Mouse (Mus musculus) kidney, postnatal 0 days (tissue): ENCODE measurements around the gene Pptc7. TPM values are rescaled to one million over a fixed set of nuclear protein-coding genes. Genes with fewer than 3 reads are reported as not detected.

ENCODE experiments used
- ATAC-seq: fragments of 200-750 bp; cut with Nextera tagmentation; replicated peaks from 2 replicates; pipeline ENCODE4 v1.8.0; 2017; ENCODE audit warnings: low read depth, moderate number of reproducible peaks, moderate TSS enrichment, moderate library complexity; ENCODE audit not compliant: low FRiP score
- DNase-seq: peaks from one replicate; pipeline ENCODE4 v3.0.0-alpha.2; 2016; ENCODE audit warnings: low spot score
- H3K27ac ChIP-seq: fragments of 300-500 bp; sonication (generic); 2 replicates; pipeline ENCODE4 v1.5.1; 2014; ENCODE audit warnings: mild to moderate bottlenecking
- H3K27me3 ChIP-seq: fragments of 300-500 bp; sonication (generic); 2 replicates; pipeline ENCODE4 v1.6.1; 2014; ENCODE audit warnings: low read length, mixed read lengths; ENCODE audit not compliant: insufficient read depth
- H3K36me3 ChIP-seq: fragments of 300-500 bp; sonication (generic); 2 replicates; pipeline ENCODE4 v1.6.1; 2014; ENCODE audit warnings: low read length, mixed read lengths; ENCODE audit not compliant: insufficient read depth
- H3K4me1 ChIP-seq: fragments of 300-500 bp; sonication (generic); replicated peaks from 2 replicates; pipeline ENCODE4 v1.6.1; 2014; ENCODE audit warnings: antibody characterized with exemption, low read length, mixed read lengths; ENCODE audit not compliant: insufficient read depth
- H3K4me2 ChIP-seq: fragments of 300-500 bp; sonication (generic); 2 replicates; pipeline ENCODE4 v1.6.1; 2014; ENCODE audit warnings: mild to moderate bottlenecking, low read length, moderate library complexity, mixed read lengths
- H3K4me3 ChIP-seq: fragments of 300-500 bp; sonication (generic); replicated peaks from 2 replicates; pipeline ENCODE4 v1.5.1; 2014; ENCODE audit warnings: low read depth, low read length
- H3K9ac ChIP-seq: fragments of 300-500 bp; sonication (generic); 2 replicates; pipeline ENCODE4 v1.6.1; 2014; ENCODE audit warnings: low read depth, low read length
- H3K9me3 ChIP-seq: fragments of 300-500 bp; sonication (generic); replicated peaks from 2 replicates; pipeline ENCODE4 v1.6.1; 2016; ENCODE audit warnings: low read length, inconsistent platforms, mixed read lengths
- CTCF ChIP-seq: IDR thresholded peaks from 2 replicates; pipeline ENCODE4 v1.5.1; 2016; ENCODE audit warnings: antibody characterized with exemption, low read depth, mild to moderate bottlenecking, moderate library complexity
- WGBS: fragments of 180-500 bp; shearing (Covaris S2); extraction: QIAGEN DNeasy Blood & Tissue Kit; methylation state at CpG from one replicate; pipeline ENCODE4 v1.1.7; 2014; 5-methylcytosine and 5-hydroxymethylcytosine counted together
- polyA plus RNA-seq: library from polyadenylated mRNA; unstranded; fragments of >200 nt; fragmentation: Nextera tagmentation; extraction: Ambion mirVana; gene quantifications from 2 replicates; pipeline ENCODE4 v1.2.1, GENCODE M21; 2015

The Pptc7 gene
- polyA plus RNA-seq, 1 experiment from 2014 or later: 12.1 TPM

DNA sequence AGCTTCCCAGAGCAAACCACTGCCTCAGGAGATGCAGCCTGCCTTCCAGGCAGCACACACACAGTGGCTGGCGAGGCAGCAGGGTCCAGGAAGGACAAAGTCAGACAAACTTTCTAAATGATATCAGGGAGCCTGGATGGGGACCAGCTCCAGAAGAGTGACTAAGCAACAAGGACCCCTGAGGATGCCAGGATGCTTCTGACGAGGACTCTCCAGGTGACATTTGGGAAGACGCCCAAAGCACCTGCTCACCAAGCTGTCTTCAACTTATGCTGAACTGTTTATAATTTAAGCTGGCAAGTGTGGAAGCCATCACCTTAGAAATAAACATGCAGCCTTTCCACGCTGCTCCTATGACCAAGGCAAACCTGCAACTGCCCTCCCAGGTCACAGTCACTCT lies 34.9 kb upstream of the Pptc7 start:
- H3K9me3 ChIP-seq: no peaks in the 10 kb centered on the region
- 93% methylated on average over 4 of the region's 4 CpGs for WGBS
- no peak for ATAC-seq
- H3K4me2 ChIP-seq: no peak overlapping the region
- H3K27ac ChIP-seq: no peak overlapping the region
- no peak overlapping the region for H3K9ac ChIP-seq
- no peaks in the 10 kb centered on the region for H3K4me1 ChIP-seq
- peaks cover 14% of the 10 kb centered on the region; the same call in 1 of the 2 replicates for H3K36me3 ChIP-seq
- no peaks in the 10 kb centered on the region for H3K27me3 ChIP-seq
- no peak for DNase-seq
- no peak for TF ChIP-seq CTCF
- H3K4me3 ChIP-seq: no peak overlapping the region

DNA sequence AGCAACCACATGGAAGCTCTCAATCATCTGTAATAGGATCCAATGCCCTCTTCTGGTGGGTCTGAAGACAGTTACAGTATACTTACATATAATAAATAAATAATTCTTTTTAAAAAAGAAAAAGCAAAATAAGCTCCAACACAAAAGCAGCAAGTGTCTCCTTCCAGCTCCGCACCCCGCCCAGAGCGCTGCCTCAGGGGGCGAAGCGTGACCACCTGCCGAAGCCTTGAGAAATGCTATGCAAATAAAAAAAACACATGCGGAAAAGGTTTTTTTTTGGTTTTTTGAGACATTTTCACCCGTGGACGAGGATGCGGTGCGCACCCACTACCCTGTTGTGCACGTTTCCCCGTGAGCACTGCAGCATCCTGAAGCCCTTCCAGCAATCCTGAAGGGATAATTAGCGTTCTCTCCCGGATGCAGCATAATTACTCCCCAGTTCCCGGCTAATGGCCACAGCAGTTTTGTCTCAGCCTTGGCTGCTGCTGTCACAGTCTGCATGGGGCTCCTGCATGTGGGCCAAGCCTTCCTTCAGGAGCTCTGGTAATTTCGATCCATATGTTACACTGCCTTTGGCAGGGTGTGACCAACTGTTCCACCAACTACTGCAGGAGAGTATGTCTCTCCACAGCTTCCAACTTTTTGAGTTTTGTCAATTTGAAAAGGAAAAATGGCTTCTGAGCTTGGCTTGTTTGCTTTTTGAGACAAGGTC lies 32.1 kb upstream of the Pptc7 start:
- ATAC-seq (no peak), DNase-seq (no peak)
- no peak for TF ChIP-seq CTCF
- Histone ChIP-seq H3K27ac (no peak overlapping the region), H3K36me3 (peaks cover 35% of the 10 kb centered on the region), H3K9ac (no peak overlapping the region), H3K4me1 (no peaks in the 10 kb centered on the region), H3K4me2 (no peak overlapping the region), H3K9me3 (no peaks in the 10 kb centered on the region), H3K27me3 (no peaks in the 10 kb centered on the region), H3K4me3 (no peak overlapping the region)
- 83% methylated on average over 17 of the region's 17 CpGs for WGBS

DNA sequence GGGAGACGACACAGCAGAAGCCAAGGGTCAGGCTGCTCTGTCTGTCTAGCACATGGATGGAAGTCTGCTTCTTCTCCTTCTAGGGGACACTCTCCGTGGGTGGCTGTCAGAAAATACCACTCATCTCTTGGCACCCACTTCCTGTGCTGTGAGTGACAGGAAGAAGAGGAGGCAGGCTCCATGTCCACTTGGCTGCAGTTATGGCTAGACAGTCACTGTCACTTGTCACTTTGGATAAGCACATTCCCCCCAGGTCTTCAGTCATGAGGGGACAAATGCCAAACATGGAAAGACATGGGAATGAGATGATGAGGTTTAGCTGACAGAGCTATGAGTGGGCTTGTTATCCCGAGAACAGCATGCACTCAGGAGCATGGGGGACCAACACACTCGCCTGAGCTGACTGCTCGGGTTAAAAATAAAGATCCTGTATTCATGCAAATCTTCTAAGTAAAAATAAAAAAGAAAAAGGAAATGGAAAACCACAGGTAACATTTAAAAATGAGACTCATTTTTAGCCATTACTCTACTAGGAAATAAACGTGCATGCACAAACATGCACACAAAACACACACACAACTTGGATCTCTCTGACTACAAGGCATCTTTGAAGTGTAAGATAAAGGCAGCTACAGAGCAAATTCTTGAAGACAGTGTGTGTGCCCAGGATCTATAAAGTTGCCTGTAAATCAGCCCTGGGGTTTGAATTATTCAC lies 26.0 kb upstream of the Pptc7 start:
- TF ChIP-seq CTCF: no peak
- DNase-seq (no peak), ATAC-seq (no peak)
- Histone ChIP-seq H3K36me3 (peaks cover 54% of the 10 kb centered on the region), H3K9ac (no peak overlapping the region), H3K4me3 (no peak overlapping the region), H3K27ac (no peak overlapping the region), H3K27me3 (no peaks in the 10 kb centered on the region), H3K4me1 (no peaks in the 10 kb centered on the region), H3K4me2 (no peak overlapping the region), H3K9me3 (no peaks in the 10 kb centered on the region)
- 82% methylated on average over 6 of the region's 6 CpGs for WGBS

DNA sequence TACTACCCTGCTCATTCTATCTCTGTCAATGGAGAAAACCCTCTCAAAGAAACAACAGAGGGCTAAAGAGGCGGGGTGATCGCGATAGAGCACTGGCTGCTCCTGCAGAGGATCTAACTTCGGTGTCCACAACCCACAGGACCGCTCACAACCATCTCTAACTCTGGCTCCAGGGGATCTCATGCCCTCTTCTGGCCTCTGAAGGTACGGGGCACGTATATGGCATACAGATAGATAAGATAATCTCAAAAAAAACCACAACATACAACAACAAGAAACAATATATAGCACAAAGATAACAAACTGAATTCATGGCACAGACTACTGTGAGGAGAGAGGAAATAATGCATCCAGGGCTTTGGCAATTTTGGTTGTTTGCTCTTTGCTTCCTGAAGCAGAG lies 22.1 kb upstream of the Pptc7 start:
- H3K4me3 ChIP-seq: no peak overlapping the region
- DNase-seq: no peak
- peaks cover 19% of the 10 kb centered on the region for H3K36me3 ChIP-seq
- H3K9me3 ChIP-seq: no peaks in the 10 kb centered on the region
- no peak overlapping the region for H3K4me2 ChIP-seq
- H3K27ac ChIP-seq: no peak overlapping the region
- no peaks in the 10 kb centered on the region for H3K27me3 ChIP-seq
- H3K4me1 ChIP-seq: no peaks in the 10 kb centered on the region; the same call in 1 of the 2 replicates
- 0 out of 2 replicates have a peak overlapping the region, but pooled peaks have one; percentile 8 for H3K9ac ChIP-seq
- WGBS: 69% methylated on average over 7 of the region's 7 CpGs
- ATAC-seq: no peak
- peak; percentile 56 for TF ChIP-seq CTCF

DNA sequence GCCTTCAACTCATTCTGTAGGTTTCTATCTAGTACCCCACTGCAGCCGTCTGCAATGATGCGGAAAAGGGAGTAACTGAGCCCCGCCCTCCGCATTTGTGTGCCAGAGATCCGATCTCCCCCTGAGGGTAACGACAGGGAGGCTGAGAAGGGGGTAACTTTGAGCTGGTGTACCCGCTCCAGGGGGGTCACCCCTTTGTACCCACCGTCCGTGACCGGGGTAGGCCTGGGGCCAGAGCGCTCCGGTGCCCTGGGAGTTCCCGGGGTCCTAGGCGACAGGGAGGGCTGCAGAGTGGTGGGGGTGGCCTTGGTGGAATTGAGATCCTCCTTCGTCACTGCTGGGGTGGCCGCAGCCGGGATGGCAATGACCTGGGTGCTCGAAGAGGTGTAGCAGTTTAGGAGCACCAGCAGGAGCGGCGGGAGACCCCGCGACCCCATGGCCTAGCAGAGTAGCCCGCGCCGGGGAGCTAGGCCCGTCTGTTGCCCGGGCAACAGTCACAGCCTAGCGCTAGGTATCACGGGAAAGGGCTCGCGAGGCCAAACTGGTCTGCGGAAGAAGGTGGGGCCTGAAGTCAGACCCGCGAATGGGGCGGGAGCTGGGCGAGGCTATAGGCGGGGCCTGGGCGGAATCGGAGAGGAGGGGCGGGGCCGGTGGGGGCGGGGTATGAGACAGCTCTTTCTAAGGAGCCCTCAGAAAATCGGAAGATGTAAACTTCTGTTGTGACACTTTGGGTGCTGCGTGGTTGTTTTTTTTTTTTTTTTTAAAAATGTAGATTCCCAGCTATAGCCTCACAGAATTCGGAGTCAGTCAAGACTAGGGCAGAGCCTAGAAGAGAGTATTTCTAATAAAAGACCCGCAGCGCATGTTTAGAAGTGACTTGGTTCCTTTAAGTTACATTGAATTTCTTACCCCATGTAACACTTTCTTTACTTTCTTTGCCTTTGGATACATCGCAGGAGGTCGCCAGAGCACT lies 19.9 kb upstream of the Pptc7 start, which contains the start of gene Tctn1:
TSS of gene Tctn1 (minus strand) at position 528 of the 973 bp plus-strand sequence.
- WGBS: under 1% methylated on average over 48 of the region's 49 CpGs
- DNase-seq (peak; percentile 99), ATAC-seq (peak; percentile 98)
- TF ChIP-seq CTCF: no peak
- Histone ChIP-seq H3K27me3 (no peaks in the 10 kb centered on the region), H3K4me2 (peak within 1 kb of the TSS; percentile 79), H3K9ac (peak within 1 kb of the TSS; percentile 78), H3K4me3 (peak within 1 kb of the TSS; percentile 92), H3K4me1 (no peaks in the 10 kb centered on the region; the same call in 1 of the 2 replicates), H3K27ac (peak within 1 kb of the TSS; percentile 78), H3K36me3 (peaks cover 1% of the 10 kb centered on the region; the same call in 1 of the 2 replicates), H3K9me3 (no peaks in the 10 kb centered on the region)

DNA sequence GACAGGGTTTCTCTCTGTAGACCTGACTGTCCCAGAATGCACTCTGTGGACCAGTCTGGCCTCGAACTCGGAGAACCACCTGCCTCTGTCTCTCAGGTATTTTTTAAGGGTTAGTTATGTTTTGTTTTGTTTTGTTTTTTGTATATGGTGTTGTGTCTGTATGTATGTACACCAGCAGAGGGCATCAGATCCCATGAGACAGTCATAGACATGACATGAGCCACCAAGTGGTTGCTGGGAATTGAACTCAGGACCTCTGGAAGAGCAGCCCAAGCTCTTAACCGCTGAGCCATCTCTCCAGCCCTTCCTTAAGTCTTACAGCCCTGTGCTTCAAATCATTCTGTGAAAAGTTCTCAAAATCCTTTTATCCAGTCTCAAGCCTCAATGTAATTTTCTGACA lies 19.0 kb upstream of the Pptc7 start:
- no peak overlapping the region for H3K27ac ChIP-seq
- ATAC-seq (no peak), DNase-seq (peak; percentile 39)
- H3K9ac ChIP-seq: no peak overlapping the region
- TF ChIP-seq CTCF: peak; percentile 59
- no peak overlapping the region for H3K4me3 ChIP-seq
- H3K4me2 ChIP-seq: no peak overlapping the region
- no peaks in the 10 kb centered on the region for H3K9me3 ChIP-seq
- no peaks in the 10 kb centered on the region for H3K36me3 ChIP-seq
- H3K27me3 ChIP-seq: no peaks in the 10 kb centered on the region
- 59% methylated on average over 3 of the region's 3 CpGs for WGBS
- H3K4me1 ChIP-seq: no peaks in the 10 kb centered on the region; the same call in 1 of the 2 replicates
